Mouse (Mus musculus): ENCODE measurements around the gene Inip. TPM values are rescaled to one million over a fixed set of nuclear protein-coding genes. Genes with fewer than 3 reads are reported as not detected.
A peak's percentile ranks its signal among the peaks of the same experiment; 100 is the strongest.

Gene Inip
- 40.2 and 45.3 TPM in 2 replicates for polyA plus RNA-seq (2015; fragmentation: Nextera tagmentation; extraction: Ambion mirVana)

- Histone ChIP-seq H3K4me3 (replicated peaks; ENCODE audit: low read depth, low read length) (no peak within 1 kb of the TSS), H3K27me3 (ENCODE audit: insufficient read depth, low read length) (no peaks in the 10 kb centered on the region), H3K27ac (no peak within 1 kb of the TSS), H3K4me1 (replicated peaks; ENCODE audit: insufficient read depth, low read length) (peaks cover 2% of the 10 kb centered on the region; the same call in 1 of the 2 replicates), H3K36me3 (ENCODE audit: insufficient read depth, low read length) (no peaks in the 10 kb centered on the region), H3K4me2 (ENCODE audit: low read length) (no peak within 1 kb of the TSS), H3K9me3 (replicated peaks; ENCODE audit: low read length) (no peaks in the 10 kb centered on the region), H3K9ac (ENCODE audit: low read depth, low read length) (no peak within 1 kb of the TSS)
- ATAC-seq (replicated peaks; ENCODE audit: low FRiP score, low read depth): no peak
- DNase-seq (ENCODE audit: low spot score): no peak
- no peak for TF ChIP-seq CTCF (IDR thresholded peaks at IDR 0.05; ENCODE audit: low read depth)
Measured at GRCm38 (mm10) chr4:59801489-59801888, at the start of gene Inip. Gene Inip (minus strand): TSS chr4:59801589.

DNA sequence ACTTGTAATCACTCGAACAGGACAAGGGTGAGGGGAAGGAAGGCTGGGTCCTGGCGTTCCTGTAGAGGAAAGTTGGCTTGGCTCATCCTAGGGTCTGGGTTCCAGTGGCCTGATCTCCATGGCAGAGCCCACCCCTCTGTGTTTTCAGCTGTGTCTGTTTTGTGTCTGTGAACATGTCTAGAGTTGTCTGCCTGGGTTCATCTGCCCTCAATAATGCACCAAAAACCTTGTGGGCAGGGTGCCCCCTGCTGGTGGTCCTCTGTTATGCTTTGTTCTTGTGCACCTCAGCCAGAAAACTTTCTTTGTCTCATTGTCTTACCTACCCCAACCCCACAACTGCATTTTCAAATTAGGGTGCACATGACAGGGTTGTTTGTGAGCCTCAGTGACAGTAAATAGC, 48.8 kb upstream of the Inip start:
- H3K27me3 ChIP-seq (ENCODE audit: insufficient read depth, low read length): no peaks in the 10 kb centered on the region
- no peaks in the 10 kb centered on the region for H3K4me1 ChIP-seq (replicated peaks; ENCODE audit: insufficient read depth, low read length)
- H3K9me3 ChIP-seq (replicated peaks; ENCODE audit: low read length): no peaks in the 10 kb centered on the region; the same call in 1 of the 2 replicates
- H3K9ac ChIP-seq (ENCODE audit: low read depth, low read length): no peak overlapping the region
- DNase-seq (ENCODE audit: low spot score) (peak; percentile 71), ATAC-seq (replicated peaks; ENCODE audit: low FRiP score, low read depth) (0 out of 2 replicates have a peak, but pooled peaks have one; percentile 29)
- no peak overlapping the region for H3K4me3 ChIP-seq (replicated peaks; ENCODE audit: low read depth, low read length)
- no peaks in the 10 kb centered on the region for H3K36me3 ChIP-seq (ENCODE audit: insufficient read depth, low read length)
- peak; percentile 89 for TF ChIP-seq CTCF (IDR thresholded peaks at IDR 0.05; ENCODE audit: low read depth)
- no peak overlapping the region for H3K4me2 ChIP-seq (ENCODE audit: low read length)
- WGBS: 64% methylated on average over 2 of the region's 2 CpGs
- no peak overlapping the region for H3K27ac ChIP-seq

- Histone ChIP-seq H3K27ac (no peak overlapping the region), H3K27me3 (ENCODE audit: insufficient read depth, low read length) (no peaks in the 10 kb centered on the region), H3K36me3 (ENCODE audit: insufficient read depth, low read length) (no peaks in the 10 kb centered on the region), H3K9me3 (replicated peaks; ENCODE audit: low read length) (no peaks in the 10 kb centered on the region; the same call in 1 of the 2 replicates), H3K4me3 (replicated peaks; ENCODE audit: low read depth, low read length) (no peak overlapping the region), H3K4me2 (ENCODE audit: low read length) (no peak overlapping the region), H3K4me1 (replicated peaks; ENCODE audit: insufficient read depth, low read length) (peaks cover 4% of the 10 kb centered on the region; the same call in 1 of the 2 replicates), H3K9ac (ENCODE audit: low read depth, low read length) (no peak overlapping the region)
- WGBS: 87% methylated on average over 5 of the region's 5 CpGs
- no peak for ATAC-seq (replicated peaks; ENCODE audit: low FRiP score, low read depth)
- no peak for TF ChIP-seq CTCF (IDR thresholded peaks at IDR 0.05; ENCODE audit: low read depth)
- no peak for DNase-seq (ENCODE audit: low spot score)
Measured at GRCm38 (mm10) chr4:59847447-59847846, 46.1 kb upstream of the Inip start.

- ATAC-seq (replicated peaks; ENCODE audit: low FRiP score, low read depth) (no peak), DNase-seq (ENCODE audit: low spot score) (no peak)
- Histone ChIP-seq H3K4me1 (replicated peaks; ENCODE audit: insufficient read depth, low read length) (peaks cover 4% of the 10 kb centered on the region; the same call in 1 of the 2 replicates), H3K4me2 (ENCODE audit: low read length) (peak overlapping the region; percentile 5; the same call in 1 of the 2 replicates), H3K27ac (peak overlapping the region; percentile 44; the same call in 1 of the 2 replicates), H3K4me3 (replicated peaks; ENCODE audit: low read depth, low read length) (no peak overlapping the region), H3K27me3 (ENCODE audit: insufficient read depth, low read length) (no peaks in the 10 kb centered on the region), H3K9me3 (replicated peaks; ENCODE audit: low read length) (no peaks in the 10 kb centered on the region), H3K36me3 (ENCODE audit: insufficient read depth, low read length) (no peaks in the 10 kb centered on the region), H3K9ac (ENCODE audit: low read depth, low read length) (no peak overlapping the region)
- 39% methylated on average over 3 of the region's 3 CpGs for WGBS
- no peak for TF ChIP-seq CTCF (IDR thresholded peaks at IDR 0.05; ENCODE audit: low read depth)
Measured at GRCm38 (mm10) chr4:59845245-59845637, 43.9 kb upstream of the Inip start.

- Histone ChIP-seq H3K27ac (peak overlapping the region; percentile 44; the same call in 1 of the 2 replicates), H3K4me3 (replicated peaks; ENCODE audit: low read depth, low read length) (no peak overlapping the region), H3K36me3 (ENCODE audit: insufficient read depth, low read length) (no peaks in the 10 kb centered on the region), H3K4me1 (replicated peaks; ENCODE audit: insufficient read depth, low read length) (peaks cover 4% of the 10 kb centered on the region; the same call in 1 of the 2 replicates), H3K27me3 (ENCODE audit: insufficient read depth, low read length) (no peaks in the 10 kb centered on the region), H3K9ac (ENCODE audit: low read depth, low read length) (no peak overlapping the region), H3K4me2 (ENCODE audit: low read length) (peak overlapping the region; percentile 5; the same call in 1 of the 2 replicates), H3K9me3 (replicated peaks; ENCODE audit: low read length) (no peaks in the 10 kb centered on the region)
- 54% methylated on average over 15 of the region's 15 CpGs for WGBS
- DNase-seq (ENCODE audit: low spot score): peak; percentile 47
- no peak for ATAC-seq (replicated peaks; ENCODE audit: low FRiP score, low read depth)
- TF ChIP-seq CTCF (IDR thresholded peaks at IDR 0.05; ENCODE audit: low read depth): no peak
Measured at GRCm38 (mm10) chr4:59844460-59845244, 43.3 kb upstream of the Inip start.

DNA sequence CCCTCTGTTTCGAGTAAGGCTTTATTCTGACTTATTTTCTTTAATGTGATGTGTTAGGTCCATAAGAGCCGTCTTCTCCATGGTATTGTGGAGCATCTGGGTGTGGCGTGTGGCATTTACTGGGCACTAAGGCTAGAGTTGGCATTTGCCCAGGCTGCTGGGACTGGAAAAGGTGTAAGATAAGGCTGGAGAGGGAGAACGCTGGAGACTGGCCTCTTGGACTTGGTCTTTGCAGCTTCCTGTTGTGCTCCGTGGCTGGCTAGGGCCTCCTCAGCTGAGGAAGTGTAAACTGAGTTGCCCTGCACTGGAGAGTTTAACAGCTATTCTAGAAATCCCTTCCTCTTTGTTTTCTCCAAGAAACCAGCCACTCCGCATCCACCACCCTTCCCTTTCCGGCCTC, 36.3 kb upstream of the Inip start:
- Histone ChIP-seq H3K27ac (peak overlapping the region; percentile 31; the same call in 1 of the 2 replicates), H3K36me3 (ENCODE audit: insufficient read depth, low read length) (no peaks in the 10 kb centered on the region; the same call in 1 of the 2 replicates), H3K4me2 (ENCODE audit: low read length) (no peak overlapping the region), H3K9me3 (replicated peaks; ENCODE audit: low read length) (no peaks in the 10 kb centered on the region), H3K27me3 (ENCODE audit: insufficient read depth, low read length) (no peaks in the 10 kb centered on the region), H3K9ac (ENCODE audit: low read depth, low read length) (no peak overlapping the region), H3K4me1 (replicated peaks; ENCODE audit: insufficient read depth, low read length) (no peaks in the 10 kb centered on the region), H3K4me3 (replicated peaks; ENCODE audit: low read depth, low read length) (no peak overlapping the region)
- no peak for TF ChIP-seq CTCF (IDR thresholded peaks at IDR 0.05; ENCODE audit: low read depth)
- no peak for DNase-seq (ENCODE audit: low spot score)
- ATAC-seq (replicated peaks; ENCODE audit: low FRiP score, low read depth): no peak
- WGBS: 69% methylated on average over 7 of the region's 7 CpGs
